Mouse (Mus musculus) kidney, adult 2 months (tissue): ENCODE data around the gene Serpinh1. TPM values are rescaled to one million over a fixed set of nuclear protein-coding genes. Genes with fewer than 3 reads are reported as not detected.

ENCODE experiments used
- DNase-seq: peaks from one replicate; pipeline ENCODE4 v3.0.0; 2021
- H3K27ac ChIP-seq: fragments of 200-500 bp; 2 replicates; pipeline ENCODE4 v1.5.1; 2012; ENCODE audit warnings: low read depth, low read length, control low read depth, inconsistent platforms; ENCODE audit not compliant: insufficient read depth
- H3K27me3 ChIP-seq: fragments of 200-500 bp; replicated peaks from 2 replicates; pipeline ENCODE4 v1.6.1; 2012; ENCODE audit warnings: mild to moderate bottlenecking, moderate library complexity, low read length, inconsistent platforms; ENCODE audit not compliant: control insufficient read depth, insufficient read depth
- H3K36me3 ChIP-seq: fragments of 200-500 bp; 2 replicates; pipeline ENCODE4 v1.6.1; 2012; ENCODE audit warnings: mild to moderate bottlenecking, moderate library complexity, low read length, inconsistent platforms; ENCODE audit not compliant: control insufficient read depth, insufficient read depth
- H3K4me1 ChIP-seq: fragments of 200-500 bp; 2 replicates; pipeline ENCODE4 v1.6.1; 2011; ENCODE audit warnings: low read length; ENCODE audit not compliant: control insufficient read depth, insufficient read depth
- H3K4me3 ChIP-seq: fragments of 200-500 bp; 2 replicates; pipeline ENCODE4 v1.5.1; 2011; ENCODE audit warnings: mild to moderate bottlenecking, low read depth, low read length, control low read depth; ENCODE audit not compliant: insufficient read depth
- CTCF ChIP-seq: fragments of 200-500 bp; conservative IDR thresholded peaks from 2 replicates; pipeline ENCODE4 v1.5.1; 2011; ENCODE audit warnings: low read depth, mild to moderate bottlenecking, control low read depth, low read length, moderate library complexity, mixed read lengths; ENCODE audit not compliant: insufficient read depth, insufficient read length
- POLR2A ChIP-seq: fragments of 200-500 bp; IDR thresholded peaks from one replicate; pipeline ENCODE4 v1.6.1; 2011; ENCODE audit warnings: low read depth, low read length, control low read depth
- WGBS: fragments of 180-500 bp; shearing (Covaris S2); methylation state at CpG from one replicate; pipeline ENCODE4 v1.1.7; 2018; 5-methylcytosine and 5-hydroxymethylcytosine counted together
- polyA plus RNA-seq: library from polyadenylated mRNA; depleted of rRNA; stranded (reverse); fragments of >200 nt; gene quantifications from 2 replicates; pipeline ENCODE4 v1.2.3, GENCODE M21; 2012

Serpinh1 gene
- polyA plus RNA-seq, 1 experiment = 127 TPM

DNA sequence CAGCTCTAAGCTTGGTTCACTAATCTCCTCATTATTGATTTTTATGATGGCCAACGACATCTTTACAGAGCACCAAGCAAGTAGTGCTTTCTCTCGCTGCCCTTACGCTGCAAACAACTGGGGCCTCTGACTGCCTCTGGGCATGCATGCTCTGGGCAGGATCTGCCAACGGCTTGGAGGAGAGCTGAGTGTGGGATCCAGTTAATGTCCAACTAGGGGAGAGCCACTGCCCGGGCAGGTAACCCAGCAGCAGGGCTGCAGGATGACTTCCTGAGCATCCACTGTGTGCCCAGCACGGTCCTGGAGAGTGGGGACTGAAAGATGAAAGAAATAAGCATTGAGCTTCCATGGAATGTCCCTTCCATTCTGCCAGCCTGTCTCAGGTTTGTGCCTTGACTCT is 13.7 kb upstream of the Serpinh1 start:
- Histone ChIP-seq H3K27me3 (no peaks in the 10 kb centered on the region), H3K4me1 (no peaks in the 10 kb centered on the region), H3K4me3 (no peak overlapping the region), H3K27ac (no peak overlapping the region), H3K36me3 (no peaks in the 10 kb centered on the region)
- TF ChIP-seq CTCF (no peak), POLR2A (no peak)
- DNase-seq = peak; percentile 43
- 40% methylated on average over 6 of the region's 6 CpGs for WGBS

DNA sequence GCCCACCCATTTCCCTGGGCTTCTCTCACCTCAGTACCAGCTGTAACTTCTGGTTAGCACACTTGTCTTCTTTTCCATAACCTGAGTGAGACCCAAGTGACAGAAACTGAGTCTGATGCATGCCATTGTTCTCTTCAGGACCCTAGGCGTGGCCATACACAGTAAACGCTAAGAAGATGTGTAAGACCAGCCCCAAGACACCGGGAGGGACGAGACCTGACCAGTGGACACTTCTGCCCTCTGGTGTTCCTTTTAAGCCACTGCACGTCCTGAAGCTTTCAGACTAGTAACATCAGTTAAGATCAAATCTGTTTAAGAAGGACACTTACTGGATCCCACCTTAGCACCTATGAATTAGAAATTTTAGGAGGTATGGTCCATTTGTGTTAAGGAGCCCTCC is 12.0 kb upstream of the Serpinh1 start:
- H3K27me3 ChIP-seq = no peaks in the 10 kb centered on the region

DNA sequence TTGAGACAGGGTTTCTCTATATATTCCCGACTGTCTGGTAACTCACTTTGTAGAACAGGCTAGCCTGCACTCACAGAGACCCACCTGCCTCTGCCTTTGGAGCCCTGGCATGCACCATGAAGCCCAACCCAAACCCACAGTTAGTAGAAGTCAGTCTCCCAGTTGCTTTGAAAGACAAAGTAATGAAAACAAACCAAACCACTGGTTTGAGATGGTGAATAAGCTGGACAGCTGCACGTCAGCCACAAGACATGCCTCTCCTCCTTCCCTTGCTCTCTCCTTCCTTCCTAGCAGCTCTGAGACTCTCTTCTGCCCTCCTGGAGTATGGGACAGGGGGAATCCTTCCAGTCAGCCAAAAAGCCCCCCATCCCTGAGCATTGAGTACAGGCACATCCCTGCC is 9.1 kb upstream of the Serpinh1 start:
- 93% methylated on average over 2 of the region's 2 CpGs for WGBS
- Histone ChIP-seq H3K36me3 (no peaks in the 10 kb centered on the region), H3K27me3 (no peaks in the 10 kb centered on the region), H3K4me1 (peaks cover 7% of the 10 kb centered on the region), H3K4me3 (no peak overlapping the region), H3K27ac (no peak overlapping the region)
- TF ChIP-seq POLR2A (no peak), CTCF (no peak)
- DNase-seq = no peak

More for the DNA sequence above, 12.0 kb upstream of the Serpinh1 start:
- DNase-seq = peak; percentile 85
- no peaks in the 10 kb centered on the region for H3K4me1 ChIP-seq
- H3K27ac ChIP-seq = no peak overlapping the region
- no peak for TF ChIP-seq POLR2A
- peak; percentile 96 for TF ChIP-seq CTCF
- no peak overlapping the region for H3K4me3 ChIP-seq
- no peaks in the 10 kb centered on the region for H3K36me3 ChIP-seq
- WGBS = 3% methylated on average over 5 of the region's 5 CpGs

GRCm38 (mm10) chr7:99360803-99361414 is 7.9 kb upstream of the Serpinh1 start:
- DNase-seq = no peak
- Histone ChIP-seq H3K4me1 (peaks cover 19% of the 10 kb centered on the region), H3K27ac (no peak overlapping the region), H3K27me3 (no peaks in the 10 kb centered on the region), H3K4me3 (no peak overlapping the region), H3K36me3 (no peaks in the 10 kb centered on the region)
- no peak for TF ChIP-seq CTCF
- TF ChIP-seq POLR2A = no peak
- 64% methylated on average over 8 of the region's 8 CpGs for WGBS

- H3K4me1 ChIP-seq = peaks cover 25% of the 10 kb centered on the region
- H3K27me3 ChIP-seq = no peaks in the 10 kb centered on the region
- no peaks in the 10 kb centered on the region for H3K36me3 ChIP-seq
- no peak for TF ChIP-seq CTCF
- TF ChIP-seq POLR2A = no peak
- 70% methylated on average over 10 of the region's 10 CpGs for WGBS
- H3K27ac ChIP-seq = no peak overlapping the region
- DNase-seq = peak; percentile 82
- H3K4me3 ChIP-seq = no peak overlapping the region
Measured at GRCm38 (mm10) chr7:99360021-99360802, 7.2 kb upstream of the Serpinh1 start.

DNA sequence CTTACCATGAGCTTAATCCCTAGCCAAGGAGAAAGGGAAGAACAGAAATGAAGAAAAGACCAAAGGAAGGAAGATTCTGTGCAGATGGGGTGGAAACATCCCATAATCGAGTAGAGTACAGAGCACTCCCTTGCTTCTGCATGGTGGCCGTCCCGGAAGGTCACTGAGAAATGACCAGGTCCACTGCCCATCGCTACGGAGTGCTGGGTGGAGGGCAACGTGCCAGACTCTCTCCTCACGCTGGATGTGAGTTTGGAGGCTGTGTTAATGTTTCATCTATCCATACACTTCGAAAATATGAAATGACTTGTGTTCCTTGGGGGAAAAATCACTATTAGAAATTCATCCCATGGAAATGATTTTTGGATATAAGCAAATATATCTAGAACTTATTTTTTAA is 5.3 kb upstream of the Serpinh1 start:
- 57% methylated on average over 8 of the region's 8 CpGs for WGBS
- peaks cover 26% of the 10 kb centered on the region for H3K4me1 ChIP-seq
- H3K27ac ChIP-seq = no peak overlapping the region

GRCm38 (mm10) chr7:99357201-99357600 is 4.2 kb upstream of the Serpinh1 start:
- Histone ChIP-seq H3K27ac (0 out of 2 replicates have a peak overlapping the region, but pooled peaks have one; percentile 70), H3K36me3 (no peaks in the 10 kb centered on the region), H3K4me3 (no peak overlapping the region), H3K4me1 (peaks cover 26% of the 10 kb centered on the region), H3K27me3 (no peaks in the 10 kb centered on the region)
- peak; percentile 58 for DNase-seq
- 24% methylated on average over 7 of the region's 7 CpGs for WGBS
- TF ChIP-seq CTCF (no peak), POLR2A (no peak)

More for the DNA sequence above, 5.3 kb upstream of the Serpinh1 start:
- Histone ChIP-seq H3K27me3 (no peaks in the 10 kb centered on the region), H3K36me3 (no peaks in the 10 kb centered on the region), H3K4me3 (no peak overlapping the region)
- DNase-seq = peak; percentile 53
- no peak for TF ChIP-seq CTCF
- TF ChIP-seq POLR2A = no peak
